Mouse (Mus musculus) spleen, postnatal 14 days (tissue): ENCODE data around the gene Eva1b.

Experiments used
- DNase-seq, 2 experiments: peaks; one replicate each; pipeline ENCODE4 v3.0.0; 2021 to 2022; ENCODE audit warnings: low spot score in 2 of 2

Gene Eva1b

DNA sequence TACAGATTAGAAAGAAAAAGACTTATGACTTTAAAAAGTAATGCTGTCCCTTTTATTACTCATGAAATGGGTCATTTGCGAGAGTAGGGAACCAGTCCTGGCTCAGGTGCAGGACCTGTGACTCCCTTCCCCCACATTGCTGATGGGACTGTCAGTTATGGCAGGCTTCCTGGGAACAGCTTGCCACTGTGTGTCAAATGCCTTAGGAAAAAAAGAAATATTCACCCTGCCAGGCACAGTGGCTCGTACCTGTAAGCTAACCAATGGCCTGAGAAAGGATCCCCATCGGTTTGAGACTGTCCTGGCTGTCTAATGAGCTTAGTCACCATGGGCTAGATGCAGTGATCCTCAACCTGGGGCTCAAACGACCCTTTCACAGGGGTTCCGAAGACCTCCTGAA lies 27.5 kb upstream of the Eva1b start:
- DNase-seq, result no peak

DNA sequence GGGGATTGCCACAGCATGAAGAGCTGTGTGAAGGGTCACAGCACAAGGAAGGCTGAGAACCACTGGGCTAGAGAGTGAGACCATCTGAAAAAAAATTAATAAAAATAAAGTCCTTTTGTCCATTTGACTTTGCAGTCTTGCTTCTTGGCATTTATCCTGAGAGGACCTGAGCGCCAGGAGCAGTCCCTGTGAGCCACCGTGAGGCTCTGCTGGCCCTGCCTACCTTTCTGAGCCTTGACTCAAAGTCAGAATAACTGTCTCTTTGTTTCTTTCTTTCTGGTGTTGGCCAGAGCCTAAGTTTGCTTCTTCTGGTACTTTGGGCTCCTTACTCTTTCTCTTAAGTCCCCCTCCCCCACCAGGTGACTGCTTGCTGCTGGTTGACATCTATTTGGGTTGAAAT lies 27.0 kb upstream of the Eva1b start:
- no peak for DNase-seq

DNA sequence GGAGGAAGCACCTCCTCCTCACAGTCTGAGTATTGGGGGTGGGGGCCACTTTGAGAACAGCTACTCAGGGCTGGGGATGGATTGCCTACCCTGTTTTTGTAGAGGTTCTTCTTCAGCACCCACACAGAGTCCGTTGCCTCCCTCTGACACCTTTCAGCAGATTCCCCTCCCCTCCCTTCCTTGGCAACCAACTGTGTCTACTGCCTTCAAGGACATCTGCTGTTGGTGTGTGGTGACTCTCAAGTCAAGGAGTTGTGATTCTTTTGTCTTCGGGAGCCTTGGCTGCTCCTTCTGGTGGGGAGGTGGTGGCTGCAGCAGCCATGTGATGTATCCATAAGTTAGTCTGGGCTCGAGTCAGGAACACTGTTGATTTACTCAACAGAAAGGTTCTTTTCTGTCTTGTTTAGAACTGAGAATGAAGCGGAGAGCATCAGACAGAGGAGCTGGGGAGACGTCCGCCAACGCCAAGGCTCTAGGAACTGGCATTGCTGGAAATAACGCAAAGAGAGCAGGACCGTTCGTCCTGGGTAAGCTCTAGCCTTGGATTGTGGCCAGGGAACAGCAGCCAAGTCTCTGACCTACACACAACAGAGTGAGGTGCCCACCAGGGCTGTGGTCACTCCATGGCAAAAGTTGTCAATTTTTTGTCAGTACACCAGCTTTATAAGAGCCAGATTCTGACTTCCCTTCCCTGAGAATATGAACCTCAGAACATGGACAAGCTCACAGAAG lies 24.1 kb upstream of the Eva1b start:
- DNase-seq, result no peak

DNA sequence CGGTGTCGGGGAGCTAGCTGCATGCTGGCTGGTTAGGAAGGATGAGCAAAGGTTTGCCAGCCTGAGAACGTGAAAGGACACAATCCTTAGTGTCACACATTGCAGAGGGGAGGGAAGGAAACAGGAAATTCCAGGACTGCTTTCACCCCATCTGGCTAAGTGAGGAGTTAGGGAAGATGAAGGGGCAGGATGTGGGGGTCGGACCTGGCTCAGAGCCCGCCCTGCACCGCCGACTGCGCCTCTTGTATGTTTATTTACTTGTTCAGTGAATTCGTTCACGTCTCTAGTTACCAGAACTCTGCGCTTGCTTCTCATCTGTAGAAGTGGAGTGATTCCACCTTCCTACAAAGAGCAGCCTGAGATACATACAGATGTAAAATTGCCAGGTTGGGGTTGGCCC lies 17.0 kb upstream of the Eva1b start:
- DNase-seq, result no peak

DNA sequence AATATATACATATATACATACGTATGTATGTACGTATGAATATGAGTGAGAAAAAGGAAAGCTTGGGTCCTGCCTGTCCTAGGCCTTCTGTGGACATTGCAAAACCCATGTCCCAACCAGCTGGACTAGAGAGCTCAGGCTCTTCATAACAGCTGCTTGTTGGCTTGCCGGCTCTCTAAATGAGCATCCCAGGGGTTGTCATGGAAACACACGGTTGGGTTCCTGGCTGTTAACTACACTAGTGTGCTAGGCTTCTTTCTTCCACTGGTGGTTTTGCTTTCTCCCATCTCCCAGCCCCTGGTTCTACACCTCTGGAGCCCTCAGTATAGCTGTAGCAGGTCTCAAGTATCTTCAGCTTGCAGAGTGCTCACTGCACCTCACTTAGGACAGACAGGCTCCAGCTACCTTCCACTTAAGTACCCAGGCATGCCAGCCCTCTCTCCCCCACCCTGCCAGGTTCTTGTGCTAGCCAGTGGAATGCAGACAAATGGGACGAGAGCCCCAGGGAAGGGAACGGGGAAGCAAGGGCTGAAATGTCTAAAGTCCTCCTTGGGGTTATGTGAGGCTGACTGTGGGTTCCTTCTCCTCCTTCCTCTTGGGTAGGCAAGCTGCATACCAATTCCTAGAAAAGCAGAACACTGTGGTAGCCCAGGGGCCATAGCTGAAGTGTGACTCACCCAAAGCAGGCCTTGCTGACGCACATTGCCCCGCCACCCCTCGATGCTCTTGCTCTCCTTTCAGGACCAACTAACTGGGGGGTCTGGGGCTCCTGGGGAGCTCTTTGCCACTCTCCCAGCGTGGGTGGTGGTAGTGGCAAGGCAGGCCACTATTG lies 16.0 kb upstream of the Eva1b start:
- no peak for DNase-seq

DNA sequence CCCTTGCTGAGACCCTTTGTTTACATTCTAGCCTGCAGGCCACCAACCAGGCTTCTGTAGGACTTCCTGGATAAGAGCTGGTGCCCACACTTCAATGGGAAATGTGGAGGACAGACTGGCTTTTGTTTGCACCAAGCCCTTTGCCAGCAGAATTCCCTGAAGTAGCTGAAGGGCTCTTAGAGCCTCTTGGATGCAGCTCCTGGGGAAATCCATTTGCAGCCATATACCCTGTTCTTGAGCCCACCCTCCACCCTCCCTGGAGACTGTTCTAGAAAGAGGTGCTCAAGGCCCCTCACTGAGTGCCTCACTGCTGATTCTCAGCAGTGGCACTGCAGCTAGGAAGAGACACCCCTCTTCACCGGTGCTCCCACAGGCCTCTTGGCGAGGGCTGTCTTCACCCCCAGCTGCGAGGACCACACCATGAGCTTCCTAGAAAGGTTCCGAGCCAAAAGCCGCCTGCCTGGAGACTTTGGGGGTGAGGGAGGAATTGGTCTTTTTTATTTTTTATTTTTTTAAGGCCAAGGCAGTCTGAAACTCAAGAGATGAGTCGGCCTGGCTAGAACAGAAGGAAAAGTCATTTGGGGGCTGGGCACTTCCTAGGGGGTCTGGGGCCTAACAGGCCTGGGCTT lies 14.8 kb upstream of the Eva1b start:
- no peak for DNase-seq

DNA sequence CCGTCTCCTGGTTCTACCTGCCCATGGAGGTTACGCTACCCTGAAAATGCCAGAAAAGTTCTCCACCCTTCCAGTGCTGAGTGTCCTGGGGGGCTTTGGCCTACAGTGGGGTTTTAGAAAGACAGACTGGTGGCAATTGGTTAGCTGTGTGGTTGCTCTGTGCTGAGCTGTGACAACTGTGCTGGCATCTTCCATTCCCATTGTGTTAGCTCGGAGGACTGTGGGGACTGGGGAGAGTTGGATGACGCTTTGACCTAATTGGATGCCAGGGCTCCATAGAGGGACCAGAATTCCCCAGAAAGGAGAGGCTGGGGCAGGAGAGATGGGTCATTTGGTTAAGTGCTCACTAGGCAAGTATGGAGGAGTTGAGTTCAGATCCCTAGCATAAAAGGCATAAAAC lies 13.3 kb upstream of the Eva1b start:
- no peak for DNase-seq

DNA sequence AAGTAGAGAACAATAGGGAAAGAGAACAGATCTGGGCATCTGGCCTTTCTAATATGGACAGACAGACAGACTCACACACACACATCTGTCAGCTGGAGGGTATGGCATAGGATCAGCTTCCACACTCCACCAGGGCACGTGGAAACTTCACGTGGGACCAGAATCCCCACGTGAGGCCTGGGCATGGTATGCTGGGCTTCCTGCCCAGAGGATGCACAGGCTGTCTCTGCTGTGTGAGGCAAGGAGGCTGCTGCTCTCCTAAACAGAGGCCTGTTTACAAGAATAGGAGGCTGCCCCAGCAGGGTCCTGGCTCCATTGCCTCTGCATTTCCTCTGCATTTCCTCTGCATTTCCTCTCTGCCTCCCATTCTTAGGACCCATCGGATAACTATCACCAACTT lies 12.9 kb upstream of the Eva1b start:
- DNase-seq, result no peak

DNA sequence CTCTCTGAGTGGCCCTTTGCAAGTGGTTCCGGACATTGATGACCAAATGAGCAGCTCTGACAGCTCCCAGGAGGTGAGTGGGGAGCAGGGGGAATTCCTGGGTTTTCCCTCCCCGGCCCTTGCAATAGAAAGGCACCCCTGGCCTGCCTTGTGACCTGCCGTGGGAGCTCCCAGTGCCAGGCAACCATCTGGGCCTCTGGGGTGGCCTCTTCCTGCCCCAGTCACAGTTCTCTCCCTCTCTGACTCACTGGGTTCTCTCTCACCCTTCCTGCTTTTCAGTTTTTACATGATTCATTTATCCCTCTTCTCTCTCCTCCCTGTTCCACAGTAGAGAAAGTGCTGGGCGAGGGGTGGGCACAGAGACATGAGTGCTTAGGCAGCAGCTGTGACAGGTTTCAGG lies 9.8 kb upstream of the Eva1b start:
- no peak for DNase-seq

DNA sequence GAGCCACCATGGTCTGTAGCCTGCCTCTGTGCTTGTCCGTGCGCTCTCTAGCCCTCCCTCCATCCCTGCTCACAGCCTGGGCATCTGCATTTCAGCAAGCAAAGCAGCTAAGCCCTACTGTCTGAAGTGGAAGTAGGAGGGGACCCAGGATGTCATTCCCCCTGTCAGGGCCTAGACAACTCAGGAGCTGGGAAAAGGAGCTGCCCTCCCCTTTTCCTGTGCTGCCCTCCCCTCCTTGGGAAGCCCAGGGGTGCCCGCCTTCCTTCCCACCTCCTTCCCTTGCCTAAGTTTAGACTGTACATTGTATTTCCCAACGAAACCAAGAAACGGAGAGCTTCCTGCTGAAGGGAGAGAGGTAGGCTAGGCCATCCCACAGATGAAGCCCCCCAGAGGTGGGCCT lies 6.5 kb upstream of the Eva1b start:
- no peak for DNase-seq

DNA sequence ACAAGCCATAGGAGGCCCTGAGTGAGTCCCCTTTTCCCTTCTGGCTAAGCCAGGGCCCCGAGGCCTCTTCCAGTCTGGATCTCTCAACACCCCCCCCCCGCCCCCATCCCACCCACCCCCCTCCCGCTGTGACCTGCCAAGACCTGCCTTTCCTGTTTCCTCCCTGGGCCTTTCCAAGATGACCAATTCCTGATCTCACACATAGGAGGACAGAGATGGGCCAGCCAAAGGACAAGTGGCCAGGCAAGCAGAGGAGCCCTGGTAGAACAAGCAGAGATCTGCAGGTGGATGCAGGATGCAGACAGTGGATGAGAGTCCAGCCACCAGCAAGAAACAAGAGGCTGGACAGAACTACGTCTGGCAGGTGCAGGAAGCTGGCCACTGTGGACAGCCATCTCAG lies 2.1 kb upstream of the Eva1b start:
- DNase-seq, result no peak

DNA sequence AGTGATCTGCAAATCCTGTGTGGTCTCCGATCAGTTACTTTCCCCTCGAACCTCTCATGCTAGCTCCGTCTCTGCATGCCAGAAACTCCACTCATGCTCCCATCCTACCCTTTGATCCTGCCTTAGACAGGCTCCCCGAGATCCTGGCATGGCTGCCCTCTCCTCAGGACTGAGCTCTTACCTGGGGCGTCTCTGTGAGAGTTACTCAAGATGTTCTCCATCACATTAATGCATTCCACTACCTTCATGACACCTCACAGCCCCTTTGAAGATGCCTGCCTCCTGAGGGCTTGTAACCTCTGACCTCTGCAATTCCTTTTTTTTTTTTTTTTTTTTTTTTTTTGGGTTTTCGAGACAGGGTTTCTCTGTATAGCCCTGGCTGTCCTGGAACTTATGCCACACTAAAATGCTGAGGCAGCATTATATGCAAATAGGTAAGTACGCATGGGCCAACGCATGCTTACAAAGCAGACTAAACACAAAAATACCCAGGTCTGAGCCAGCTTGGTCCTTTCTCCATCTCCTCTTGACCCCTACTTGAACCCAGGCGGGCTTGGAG lies 491 bp upstream of the Eva1b start:
- no peak for DNase-seq

DNA sequence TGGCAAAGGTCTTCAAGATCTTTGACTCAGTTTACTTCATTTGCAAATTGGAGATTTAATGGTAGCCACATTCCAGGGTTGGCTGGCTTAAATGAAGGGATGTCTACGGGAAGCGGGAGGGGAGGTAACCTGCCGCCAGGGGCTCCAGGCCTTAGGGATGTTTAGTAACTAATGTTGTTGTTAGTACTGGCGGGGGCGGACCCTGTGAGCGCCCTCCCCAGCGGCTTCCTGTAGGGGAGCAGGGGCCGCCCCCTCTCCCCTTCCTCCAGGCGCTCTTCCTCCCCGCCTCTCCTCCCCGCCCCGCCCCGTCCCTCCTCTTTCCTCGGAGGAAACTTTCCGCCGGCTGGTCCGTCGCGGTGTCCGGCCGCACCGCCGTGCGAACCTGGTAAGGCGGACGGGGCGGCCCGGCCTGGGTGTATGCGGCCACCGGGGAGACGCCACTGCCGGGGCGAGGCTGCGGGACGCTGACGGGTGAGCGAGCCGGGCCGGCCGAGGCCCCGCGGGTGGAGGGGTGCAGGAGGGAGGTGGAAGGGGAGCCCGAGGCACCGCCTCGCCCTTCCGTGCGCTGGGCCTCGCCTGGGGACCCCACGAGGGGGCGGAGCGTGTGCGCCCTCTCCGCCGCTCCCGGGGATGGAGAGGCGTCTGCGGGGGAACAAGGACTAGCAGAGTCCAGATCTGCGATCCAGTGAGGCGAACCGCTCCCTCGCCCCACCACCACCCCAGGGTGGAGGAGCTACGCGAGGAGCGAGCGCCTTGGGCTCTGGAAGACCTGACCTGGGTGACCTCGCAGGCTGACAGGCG lies 817 bp downstream of the Eva1b start:
- DNase-seq, result no peak

DNA sequence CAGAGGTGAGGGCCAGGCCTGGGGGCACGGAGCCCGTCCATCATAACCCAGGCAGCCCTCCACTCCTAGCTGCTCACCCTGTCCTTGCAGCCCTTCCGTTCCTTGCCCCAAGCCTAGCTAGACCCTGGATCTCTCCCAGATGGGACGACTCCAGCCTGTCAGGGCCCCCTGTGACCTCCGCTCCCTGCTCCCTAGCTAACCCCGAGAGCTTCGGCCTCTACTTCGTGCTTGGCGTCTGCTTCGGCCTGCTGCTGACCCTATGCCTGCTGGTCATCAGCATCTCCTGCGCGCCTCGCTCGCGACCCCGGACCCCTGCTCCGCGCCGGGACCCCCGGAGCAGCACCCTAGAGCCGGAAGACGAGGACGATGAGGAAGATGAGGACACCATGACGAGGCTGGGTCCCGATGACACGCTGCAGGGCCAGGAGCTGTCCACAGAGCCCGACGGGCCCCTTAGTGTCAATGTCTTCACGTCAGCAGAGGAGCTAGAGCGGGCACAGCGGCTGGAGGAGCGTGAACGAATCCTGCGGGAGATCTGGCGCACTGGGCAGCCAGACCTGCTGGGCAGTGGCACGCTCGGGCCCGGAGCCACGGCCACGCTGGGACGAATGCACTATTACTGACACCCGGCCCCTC lies 1.6 kb downstream of the Eva1b start:
- DNase-seq, result no peak

DNA sequence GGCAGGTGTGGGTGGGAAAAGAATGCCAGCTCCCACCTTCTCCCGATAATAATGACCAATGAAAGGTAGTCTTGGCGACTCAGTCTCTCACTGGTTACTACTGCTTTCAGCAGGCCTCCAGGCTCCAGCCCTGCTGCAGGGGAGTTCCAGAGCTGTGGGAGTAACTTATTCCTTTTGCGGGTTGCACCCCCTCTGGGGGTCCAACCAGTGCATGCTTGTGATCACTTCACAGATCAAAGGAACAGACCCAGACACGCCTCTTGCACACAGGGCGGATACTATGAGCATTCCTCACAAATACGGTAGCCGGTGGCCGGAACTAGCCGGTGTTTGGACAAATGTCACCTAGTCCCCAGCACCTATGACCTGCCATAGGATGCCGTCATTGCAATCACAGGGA lies 2.3 kb downstream of the Eva1b start:
- DNase-seq, result no peak

DNA sequence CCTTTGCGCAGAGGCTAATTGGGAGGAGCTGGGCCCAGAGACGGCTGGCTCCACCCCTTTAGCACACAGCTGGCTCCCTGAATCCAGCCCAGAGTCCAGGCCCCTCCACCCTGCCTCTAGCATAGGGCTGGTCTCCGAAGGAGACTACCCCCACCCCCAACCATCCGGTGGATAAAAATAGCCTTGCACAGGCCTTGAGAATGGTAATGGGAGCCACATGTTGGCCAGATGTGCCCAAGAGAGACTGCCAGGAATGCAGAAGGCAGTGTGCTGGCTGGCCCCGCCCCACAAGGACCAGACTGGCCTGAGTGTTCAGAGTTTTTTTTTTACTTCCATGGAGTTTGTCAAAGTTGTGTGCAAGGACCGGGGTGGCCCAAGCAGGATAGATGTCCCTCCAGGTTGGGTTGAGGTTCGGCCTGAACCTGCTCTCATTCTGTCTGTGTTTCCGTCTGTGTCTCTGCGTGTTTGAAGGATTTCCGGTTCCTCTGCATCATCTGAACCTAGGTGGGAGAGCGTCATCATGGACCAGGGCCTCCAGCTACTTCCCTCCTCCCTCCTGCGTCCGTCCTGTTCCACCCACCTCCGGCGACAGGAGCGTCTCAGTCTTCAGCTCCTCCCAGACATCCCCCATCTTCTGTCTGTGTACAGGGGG lies 2.9 kb downstream of the Eva1b start:
- DNase-seq, result no peak

DNA sequence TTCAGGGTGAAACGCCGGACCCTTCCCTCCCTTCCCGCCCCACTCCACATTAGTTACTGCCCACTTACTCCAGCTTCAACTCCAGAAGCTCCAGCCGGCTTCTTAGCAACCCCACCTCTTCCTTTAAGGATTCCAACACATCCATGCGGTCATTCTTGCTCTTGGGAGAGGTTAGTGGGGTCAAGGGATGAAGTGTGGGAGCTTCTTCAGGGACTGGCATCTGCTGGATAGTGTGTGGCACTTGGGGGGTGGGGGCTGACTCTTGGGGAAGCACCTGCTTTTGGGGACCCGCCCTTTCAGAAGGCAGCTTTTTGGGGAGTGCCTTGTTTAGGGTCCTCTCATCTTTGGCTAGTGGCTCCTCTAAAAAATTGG lies 3.4 kb downstream of the Eva1b start:
- DNase-seq, result no peak

DNA sequence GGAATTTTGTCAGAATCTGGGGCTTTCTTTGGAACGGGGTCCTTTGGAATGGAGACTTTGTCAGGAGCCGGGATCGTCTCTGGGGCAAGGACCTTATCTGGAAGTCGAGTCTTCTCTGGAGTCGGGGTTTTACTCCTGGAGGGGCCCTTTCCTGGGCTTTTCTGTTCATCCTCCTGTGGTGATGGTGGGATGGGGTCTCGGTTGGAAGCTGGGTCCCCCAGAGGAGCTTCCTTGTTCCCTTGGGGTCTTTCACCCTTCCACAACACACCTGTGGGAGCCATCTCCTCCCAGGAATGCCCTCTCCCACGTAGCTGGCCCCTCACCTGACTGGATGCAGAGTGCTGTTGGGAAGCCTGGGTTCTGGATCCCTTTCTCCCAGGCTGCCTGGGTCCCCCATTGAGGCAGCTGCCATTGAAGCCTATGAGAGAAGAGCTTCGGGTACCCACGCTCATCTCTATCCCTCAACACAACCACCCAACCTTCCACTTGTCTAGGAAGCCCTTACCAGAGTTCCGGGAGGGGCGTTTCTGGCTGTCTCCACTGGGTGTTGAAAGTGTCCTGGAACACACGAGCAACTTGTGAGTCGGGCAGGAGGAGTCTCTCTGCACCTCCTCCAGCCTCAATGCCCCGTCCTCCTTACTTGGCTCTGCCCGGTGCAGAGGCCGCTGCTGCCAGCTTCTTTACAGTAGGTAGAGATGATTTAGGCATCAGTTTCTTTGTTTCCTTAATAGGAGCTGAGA lies 4.3 kb downstream of the Eva1b start:
- DNase-seq, result no peak

DNA sequence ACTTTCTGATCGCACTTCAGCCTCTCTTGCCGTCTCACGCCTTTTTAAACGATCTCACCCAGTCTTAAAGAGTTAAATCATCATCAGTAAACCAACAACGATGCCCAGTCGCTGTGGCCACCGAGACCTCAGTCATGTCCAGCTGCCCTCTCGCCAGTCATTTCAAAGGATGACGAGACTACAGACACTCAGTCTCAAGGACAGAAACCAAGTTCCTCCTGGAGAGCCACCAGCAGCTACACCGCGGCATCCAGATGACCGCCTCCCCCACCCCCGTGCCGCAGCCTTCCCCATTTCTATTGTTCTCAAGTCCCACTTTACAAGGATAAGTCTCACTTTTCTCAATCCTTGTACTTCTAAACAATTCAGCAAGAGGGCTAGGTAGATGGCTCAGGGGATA lies 5.3 kb downstream of the Eva1b start:
- no peak for DNase-seq

DNA sequence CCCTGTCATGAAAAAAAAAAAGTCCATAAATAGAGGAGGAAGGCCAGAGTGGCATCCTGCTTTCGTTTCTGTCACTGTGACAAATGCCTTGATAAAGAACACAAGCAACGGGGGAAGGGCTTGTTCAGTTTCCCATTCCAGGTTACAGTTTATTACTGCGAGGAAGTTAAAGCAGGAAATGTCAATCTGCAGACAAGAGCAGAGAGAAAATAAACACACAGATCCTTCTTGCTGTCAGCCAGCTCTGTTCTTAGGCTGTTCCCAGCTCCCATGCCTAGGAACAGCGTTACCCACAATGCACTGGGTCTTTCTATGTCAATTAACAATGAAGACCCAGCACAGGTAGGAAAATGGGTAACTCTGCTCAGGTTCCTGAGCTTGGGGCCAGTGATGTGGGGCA lies 7.6 kb downstream of the Eva1b start:
- no peak for DNase-seq
